8 mouse cellular contexts compared by ENCODE assay signal in the genomic region with DNA sequence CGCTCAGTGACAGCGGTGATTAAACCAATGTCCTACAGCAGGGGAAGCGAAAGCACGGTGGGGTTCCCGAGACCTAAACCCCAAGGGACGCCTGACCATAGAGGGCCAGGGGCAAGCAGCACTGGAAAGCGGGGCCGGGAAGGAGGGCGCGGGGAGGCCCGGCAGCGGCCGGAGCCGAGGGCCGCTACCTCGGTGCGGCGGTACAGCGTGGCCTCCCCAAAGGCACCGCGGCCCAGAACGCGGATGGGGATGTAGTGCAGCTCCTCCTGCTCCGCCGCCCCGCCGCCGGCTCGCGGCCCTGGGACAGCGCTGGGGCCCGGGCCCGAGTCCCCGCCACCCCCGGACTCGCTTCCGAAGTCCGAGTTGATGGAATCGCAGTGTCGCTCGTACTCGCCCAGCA. TPM values are rescaled to one million over a fixed set of nuclear protein-coding genes. Genes with fewer than 3 reads are reported as not detected.
A peak's percentile ranks its signal among the peaks of the same experiment; 100 is the strongest.
DNase-seq lines count a peak whose midpoint lies in the region; ATAC-seq and TF ChIP-seq lines count a peak whose summit lies in the region.

No protein-coding gene starts in this region.

- WGBS in liver, adult 2 months: 1% methylated on average over 40 of the region's 42 CpGs
- WGBS in heart, postnatal 0 days: under 1% methylated on average over 42 of the region's 42 CpGs

- H3K27ac ChIP-seq in liver, adult 2 months (replicated peaks; ENCODE audit: insufficient read depth, low read depth, low read length): peak overlapping the region; percentile 75
- H3K27ac ChIP-seq in cortical plate, adult 2 months (ENCODE audit: insufficient read depth, low read length): peak overlapping the region; percentile 26; the same call in 1 of the 2 replicates
- H3K27ac ChIP-seq in heart, postnatal 0 days (ENCODE audit: low read depth): peak overlapping the region; percentile 92

- no peak for TF ChIP-seq POLR2A in liver, adult 2 months (IDR thresholded peaks at IDR 0.05; ENCODE audit: extremely low read depth, insufficient read depth, low read length)
- TF ChIP-seq POLR2A in cortical plate, adult 2 months (IDR thresholded peaks at IDR 0.05; ENCODE audit: extremely low read depth, insufficient read depth, low read length): no peak

- H3K4me1 ChIP-seq in liver, adult 2 months (ENCODE audit: control insufficient read depth, insufficient read depth, low read length): peaks cover 11% of the 10 kb centered on the region
- no peaks in the 10 kb centered on the region for H3K4me1 ChIP-seq in cortical plate, adult 2 months (ENCODE audit: control insufficient read depth, insufficient read depth, low read length)
- H3K4me1 ChIP-seq in heart, postnatal 0 days (ENCODE audit: control insufficient read depth, insufficient read depth): peaks cover 19% of the 10 kb centered on the region

- ATAC-seq in heart, postnatal 0 days (ENCODE audit: insufficient read depth, low read depth): peak; percentile 42
- ATAC-seq in megakaryocyte progenitor cell, adult 5-6 weeks (replicated peaks; ENCODE audit: poor library complexity): peak; percentile 9; the same call in 1 of the 2 replicates

- H3K27me3 ChIP-seq in liver, adult 2 months (ENCODE audit: control insufficient read depth, insufficient read depth, low read length): no peaks in the 10 kb centered on the region
- H3K27me3 ChIP-seq in heart, postnatal 0 days (ENCODE audit: control insufficient read depth, insufficient read depth, low read length): no peaks in the 10 kb centered on the region

- H3K4me2 ChIP-seq in heart, postnatal 0 days (ENCODE audit: low read depth, low read length): peak overlapping the region; percentile 68

- DNase-seq in liver, adult 2 months (ENCODE audit: extremely low read depth, low read depth, low spot score): no peak
- no peak for DNase-seq in liver
- no peak for DNase-seq in heart, postnatal 0 days (ENCODE audit: low spot score)
- DNase-seq in spleen, postnatal 14 days (ENCODE audit: low spot score in 2 of 2): no peak
- DNase-seq in Muller cell, postnatal 12 days (ENCODE audit: inconsistent ontology term): no peak
- no peak for DNase-seq in cerebellum, postnatal 25 days

- peaks cover 21% of the 10 kb centered on the region for H3K36me3 ChIP-seq in liver, adult 2 months (ENCODE audit: control insufficient read depth, insufficient read depth, low read length)
- peaks cover 40% of the 10 kb centered on the region for H3K36me3 ChIP-seq in heart, postnatal 0 days (replicated peaks; ENCODE audit: control insufficient read depth, insufficient read depth, low read length)

- peak overlapping the region; percentile 94 for H3K9ac ChIP-seq in liver, adult 2 months (ENCODE audit: low read depth, low read length)
- H3K9ac ChIP-seq in heart, postnatal 0 days (replicated peaks; ENCODE audit: low read depth, low read length): peak overlapping the region; percentile 95

- peaks cover 3% of the 10 kb centered on the region; the same call in 1 of the 2 replicates for H3K79me2 ChIP-seq in liver, adult 2 months (ENCODE audit: control insufficient read depth, insufficient read depth, low read length)

- peak overlapping the region; percentile 70 for H3K4me3 ChIP-seq in liver, adult 2 months (ENCODE audit: insufficient read depth, low read depth, low read length)
- H3K4me3 ChIP-seq in cortical plate, adult 2 months (ENCODE audit: insufficient read depth, low read length): peak overlapping the region; percentile 39
- H3K4me3 ChIP-seq in heart, postnatal 0 days (ENCODE audit: low read depth, low read length): peak overlapping the region; percentile 94

- TF ChIP-seq CTCF in liver, adult 2 months (IDR thresholded peaks at IDR 0.05; ENCODE audit: low read depth, low read length): no peak
- TF ChIP-seq CTCF in cortical plate, adult 2 months (IDR thresholded peaks at IDR 0.05; ENCODE audit: extremely low read depth, insufficient read depth, low read length): no peak
- no peak for TF ChIP-seq CTCF in heart, postnatal 0 days (IDR thresholded peaks at IDR 0.05; ENCODE audit: low read depth)

- TF ChIP-seq EP300 in heart, postnatal 0 days (IDR thresholded peaks at IDR 0.05; ENCODE audit: low read depth): no peak

- H3K9me3 ChIP-seq in heart, postnatal 0 days (replicated peaks; ENCODE audit: control insufficient read depth, low read length): no peaks in the 10 kb centered on the region

RNA-seq across cellular contexts. Expression of gene Nek9, which starts 0.3 kb away (rescaled TPM):
- 17.0 and 19.1 TPM in 2 replicates for total RNA-seq in liver, adult 2 months (2014; rRNA removed)
- 13.7 and 14.0 TPM in 2 replicates for polyA plus RNA-seq in liver, adult 2 months (2012; rRNA removed)
- polyA plus RNA-seq in cortical plate, adult 2 months (2012; rRNA removed): 31.7 and 33.3 TPM in 2 replicates
- 29.2 and 45.2 TPM in 2 replicates for total RNA-seq in heart, postnatal 0 days (2014; rRNA removed; ENCODE audit: low replicate concordance)
- polyA plus RNA-seq in heart, postnatal 0 days (2015; fragmentation: Nextera tagmentation; extraction: Ambion mirVana): 12.5 and 14.2 TPM in 2 replicates
- 34.0 and 36.1 TPM in 2 replicates for total RNA-seq in megakaryocyte progenitor cell, adult 5-6 weeks (2015)
- total RNA-seq in megakaryocyte progenitor cell, adult 5-6 weeks (2017): 20.4 and 23.6 TPM in 2 replicates

RNA-seq across cellular contexts. Expression of gene Tmed10, which starts 35.8 kb away (rescaled TPM):
- total RNA-seq in liver, adult 2 months (2014; rRNA removed): 44.3 and 57.3 TPM in 2 replicates
- 151 and 152 TPM in 2 replicates for polyA plus RNA-seq in liver, adult 2 months (2012; rRNA removed)
- polyA plus RNA-seq in cortical plate, adult 2 months (2012; rRNA removed): 138 and 144 TPM in 2 replicates
- 48.2 and 49.7 TPM in 2 replicates for total RNA-seq in heart, postnatal 0 days (2014; rRNA removed; ENCODE audit: low replicate concordance)
- polyA plus RNA-seq in heart, postnatal 0 days (2015; fragmentation: Nextera tagmentation; extraction: Ambion mirVana): 216 and 218 TPM in 2 replicates
- total RNA-seq in megakaryocyte progenitor cell, adult 5-6 weeks (2015): 327 and 328 TPM in 2 replicates
- total RNA-seq in megakaryocyte progenitor cell, adult 5-6 weeks (2017): 142 and 176 TPM in 2 replicates

RNA-seq across cellular contexts. Expression of gene Zc2hc1c, which starts 50.4 kb away (rescaled TPM):
- total RNA-seq in liver, adult 2 months (2014; rRNA removed): 0.87 and 0.92 TPM in 2 replicates
- 0.48 and 0.57 TPM in 2 replicates for polyA plus RNA-seq in liver, adult 2 months (2012; rRNA removed)
- 1.2 TPM in 2 replicates for polyA plus RNA-seq in cortical plate, adult 2 months (2012; rRNA removed)
- total RNA-seq in heart, postnatal 0 days (2014; rRNA removed; ENCODE audit: low replicate concordance): 0.80 and 0.85 TPM in 2 replicates
- polyA plus RNA-seq in heart, postnatal 0 days (2015; fragmentation: Nextera tagmentation; extraction: Ambion mirVana): 1.1 TPM in 2 replicates
- total RNA-seq in megakaryocyte progenitor cell, adult 5-6 weeks (2015): not detected in 2 replicates
- not detected in 2 replicates for total RNA-seq in megakaryocyte progenitor cell, adult 5-6 weeks (2017)

RNA-seq across cellular contexts. Expression of gene Acyp1, which starts 50.6 kb away (rescaled TPM):
- total RNA-seq in liver, adult 2 months (2014; rRNA removed): 11.5 and 20.0 TPM in 2 replicates
- polyA plus RNA-seq in liver, adult 2 months (2012; rRNA removed): 8.9 and 9.4 TPM in 2 replicates
- 48.4 and 53.7 TPM in 2 replicates for polyA plus RNA-seq in cortical plate, adult 2 months (2012; rRNA removed)
- total RNA-seq in heart, postnatal 0 days (2014; rRNA removed; ENCODE audit: low replicate concordance): 18.1 and 64.2 TPM in 2 replicates
- 59.8 and 72.1 TPM in 2 replicates for polyA plus RNA-seq in heart, postnatal 0 days (2015; fragmentation: Nextera tagmentation; extraction: Ambion mirVana)
- 52.4 and 52.8 TPM in 2 replicates for total RNA-seq in megakaryocyte progenitor cell, adult 5-6 weeks (2015)
- total RNA-seq in megakaryocyte progenitor cell, adult 5-6 weeks (2017): 40.4 and 54.5 TPM in 2 replicates

Comparison
In these comparisons a context has a peak if more than half of its experiments do, and no peak if none do; other contexts are left out.
1. H3K27ac ChIP-seq: peak in every context shown above with its lines; median percentile 92 in heart, postnatal 0 days; 75 in liver, adult 2 months; 26 in cortical plate, adult 2 months.
2. H3K4me3 ChIP-seq: peak in every context shown above with its lines; median percentile 94 in heart, postnatal 0 days; 70 in liver, adult 2 months; 39 in cortical plate, adult 2 months.